Mouse (Mus musculus): ENCODE measurements around the gene Xkr8. TPM values are rescaled to one million over a fixed set of nuclear protein-coding genes. Genes with fewer than 3 reads are reported as not detected.

Xkr8 gene
- total RNA-seq, 2 experiments from 2014 or later = 1.6 to 1.9 TPM

Other genes starting within 250 kb of the Xkr8 start
- gene Sesn2, start 222.0 kb downstream of the Xkr8 start, total RNA-seq (2021) = 1 to 10 TPM; 2.2 to 2.4 TPM
- gene Atpif1, start 198.9 kb downstream of the Xkr8 start, total RNA-seq (2021) = 10 to 100 TPM; 80.8 to 83.4 TPM
- gene Dnajc8, start 197.0 kb downstream of the Xkr8 start, total RNA-seq (2021) = 10 to 100 TPM; 51.0 to 60.3 TPM
- gene Ptafr, start 168.5 kb downstream of the Xkr8 start, total RNA-seq (2021) = 1 to 10 TPM in 1 of 2 experiments, under 1 TPM in 1; 0.91 to 1.6 TPM
- gene Eya3, start 93.6 kb downstream of the Xkr8 start, total RNA-seq (2021) = 10 to 100 TPM; 14.2 to 14.3 TPM
- gene Smpdl3b, start 24.7 kb upstream of the Xkr8 start, total RNA-seq (2021) = 1 to 10 TPM; 1.9 to 3.0 TPM
- 10 to 100 TPM; 14.1 to 14.9 TPM for gene Rpa2, start 35.8 kb upstream of the Xkr8 start, total RNA-seq (2021)
- gene Themis2, start 63.8 kb upstream of the Xkr8 start, total RNA-seq (2021) = 1 to 10 TPM; 1.5 to 1.7 TPM
- gene Ppp1r8, start 110.6 kb upstream of the Xkr8 start, total RNA-seq (2021) = 10 to 100 TPM; 16.3 to 17.5 TPM
- gene Stx12, start 152.0 kb upstream of the Xkr8 start, total RNA-seq (2021) = 10 to 100 TPM; 23.3 to 24.3 TPM
- 10 to 100 TPM; 21.2 to 27.4 TPM for gene Fam76a, start 190.0 kb upstream of the Xkr8 start, total RNA-seq (2021)
- under 1 TPM; 0.10 to 0.16 TPM for gene Fgr, start 241.5 kb upstream of the Xkr8 start, total RNA-seq (2021)